Mouse (Mus musculus): Measurements from ENCODE around the gene Ulk4.
A peak's percentile ranks its signal among the peaks of the same experiment; 100 is the strongest.

The Ulk4 gene

DNA sequence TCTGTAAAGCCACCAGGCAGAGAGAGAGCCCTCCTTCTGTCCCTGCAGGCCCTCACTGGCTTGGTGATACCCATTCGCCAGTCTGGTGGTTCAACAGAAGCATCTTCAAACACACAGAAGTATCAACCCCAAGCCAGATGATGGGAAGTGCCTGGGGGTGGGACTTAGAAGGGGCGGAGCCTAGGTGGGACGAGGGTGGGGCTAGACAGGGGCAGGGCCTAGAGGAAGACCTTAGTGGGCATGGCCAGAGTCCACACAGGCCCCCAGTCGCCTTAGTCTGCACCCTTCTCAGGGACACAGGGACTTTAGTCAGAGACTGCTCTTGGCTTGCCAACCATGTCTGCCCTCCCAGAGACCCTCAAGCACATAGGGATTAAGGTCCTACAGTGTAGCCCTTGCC, 265.5 kb downstream of the Ulk4 start:
- DNase-seq: no peak

DNA sequence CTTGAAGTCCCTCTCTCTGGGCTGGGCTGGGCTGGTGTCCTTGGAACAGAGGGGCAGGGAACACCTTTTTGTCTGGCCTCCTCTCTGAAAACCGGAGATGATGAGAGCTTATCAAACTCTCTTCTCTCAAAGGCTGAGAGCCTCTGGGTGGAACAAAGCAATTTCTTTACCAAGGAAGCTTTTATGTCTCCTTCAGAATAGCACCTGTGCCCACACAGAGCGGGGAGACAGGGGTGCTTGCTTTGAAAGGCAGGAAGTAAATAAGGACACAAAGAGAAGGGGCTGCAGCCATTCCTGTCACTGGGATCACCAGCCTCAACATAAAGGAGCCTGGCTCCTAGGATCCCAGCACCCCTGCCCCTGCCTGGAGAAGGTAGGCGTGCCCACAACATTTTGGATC, 266.5 kb downstream of the Ulk4 start:
- no peak for DNase-seq

DNA sequence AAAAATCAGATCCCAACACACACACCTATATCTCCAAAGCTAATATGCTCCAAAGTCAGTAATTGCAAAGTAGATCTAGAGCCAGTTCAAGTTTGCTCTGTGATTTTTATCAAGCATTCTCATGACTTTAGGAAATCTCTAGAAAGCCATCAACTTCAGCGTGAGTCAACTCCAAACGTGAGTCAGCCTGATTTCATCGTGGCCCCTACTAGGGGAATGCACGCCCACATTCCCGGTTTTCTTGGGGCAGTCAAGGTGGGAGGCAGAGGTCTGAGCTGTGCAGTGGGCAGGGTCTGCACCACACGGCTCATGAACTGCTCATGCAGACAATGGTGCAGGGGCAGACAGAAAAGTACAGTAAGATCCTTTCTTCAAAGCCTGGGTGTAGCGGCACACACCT, 271.0 kb downstream of the Ulk4 start:
- DNase-seq: no peak

DNA sequence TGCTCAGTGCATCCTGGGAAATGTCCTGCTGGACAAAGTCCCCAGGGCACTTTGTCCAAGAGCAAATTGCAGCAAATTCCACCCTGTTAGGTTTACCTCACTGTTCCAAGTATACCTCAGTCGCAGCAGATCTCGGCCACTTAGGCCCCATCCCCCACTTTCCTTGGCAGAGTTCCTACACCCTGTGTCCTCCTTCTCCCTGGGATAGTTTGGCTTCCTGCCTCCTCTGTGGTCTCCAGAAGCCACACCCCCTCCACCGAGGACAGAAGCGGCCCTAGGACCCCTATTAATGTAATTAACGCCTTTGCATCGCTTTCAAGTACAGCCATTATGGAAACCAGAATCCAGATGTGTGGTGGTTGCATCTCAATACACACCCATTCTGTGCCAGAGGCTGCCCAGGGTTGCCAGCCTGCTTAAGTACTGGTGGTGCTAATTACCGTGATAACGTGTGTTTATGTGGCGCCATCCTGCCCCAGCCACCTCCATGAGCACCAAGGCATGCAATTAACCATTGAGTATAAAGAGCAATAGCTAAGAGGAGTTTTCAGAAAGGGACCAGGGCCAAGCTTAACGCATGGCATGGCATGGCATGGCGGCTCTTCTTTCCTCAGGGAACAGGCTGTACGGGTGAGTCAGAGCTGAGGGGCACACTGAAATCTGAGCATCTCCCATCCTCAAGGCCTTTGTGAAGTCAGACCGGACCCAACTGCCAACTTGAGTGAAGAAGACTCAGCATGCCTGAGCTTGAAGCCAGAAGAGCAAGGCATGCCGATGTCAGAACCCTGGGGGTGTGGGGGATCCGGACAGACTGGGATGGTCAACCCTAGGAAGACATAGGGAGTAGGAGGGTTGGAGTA, 275.1 kb downstream of the Ulk4 start:
- DNase-seq: peak in 1 of 2 experiments; percentile 22

DNA sequence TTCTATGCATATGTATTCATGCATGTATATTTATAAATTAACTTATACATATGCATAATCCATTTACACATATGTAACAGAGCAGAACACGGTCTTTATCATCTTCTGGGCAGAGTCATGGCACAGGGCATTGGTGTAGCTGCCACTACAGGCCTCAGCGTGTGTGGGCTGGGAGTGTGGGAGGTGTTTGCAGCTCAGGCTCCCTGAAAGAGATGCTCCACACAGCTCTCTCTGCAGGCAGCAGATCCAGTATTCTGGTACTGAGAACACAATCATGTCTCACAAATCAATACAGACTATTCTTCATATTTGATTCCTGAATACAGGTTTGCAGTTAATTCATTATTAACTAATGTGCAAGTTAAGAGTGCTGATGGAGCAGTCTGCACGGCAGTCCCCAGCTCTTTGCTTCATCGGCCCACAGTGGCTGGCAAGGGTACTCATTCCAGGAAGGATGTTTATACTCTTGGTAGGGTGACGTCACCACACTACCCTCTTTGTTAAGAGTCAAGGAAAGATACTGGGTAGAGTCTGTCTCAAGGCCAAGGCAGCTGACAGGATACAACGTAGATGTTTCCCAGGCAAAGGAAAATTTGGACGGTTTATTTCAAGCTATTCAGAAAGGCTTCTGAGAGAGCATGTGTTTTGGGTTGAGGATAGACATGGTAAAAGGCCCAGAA, 276.2 kb downstream of the Ulk4 start:
- no peak for DNase-seq

DNA sequence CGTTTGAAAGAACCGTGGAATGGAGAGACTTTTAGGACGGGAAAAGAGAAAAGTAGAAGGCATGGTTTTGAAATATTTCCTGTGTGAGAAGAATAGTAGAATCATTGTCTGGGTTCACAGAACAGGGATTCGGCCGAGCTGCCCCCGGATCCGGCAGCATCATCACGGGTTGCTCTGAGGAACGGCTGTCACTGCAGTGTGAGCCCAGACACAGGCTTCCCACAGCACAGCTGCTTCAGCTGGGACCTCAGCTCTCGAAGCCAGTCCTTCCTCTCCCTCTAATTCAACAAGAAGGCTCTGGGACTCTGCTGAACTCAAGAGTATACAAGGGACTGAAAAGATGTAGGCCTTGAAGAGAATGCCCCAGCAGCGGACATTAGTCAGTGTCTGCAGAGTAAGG, 278.3 kb downstream of the Ulk4 start:
- no peak for DNase-seq

DNA sequence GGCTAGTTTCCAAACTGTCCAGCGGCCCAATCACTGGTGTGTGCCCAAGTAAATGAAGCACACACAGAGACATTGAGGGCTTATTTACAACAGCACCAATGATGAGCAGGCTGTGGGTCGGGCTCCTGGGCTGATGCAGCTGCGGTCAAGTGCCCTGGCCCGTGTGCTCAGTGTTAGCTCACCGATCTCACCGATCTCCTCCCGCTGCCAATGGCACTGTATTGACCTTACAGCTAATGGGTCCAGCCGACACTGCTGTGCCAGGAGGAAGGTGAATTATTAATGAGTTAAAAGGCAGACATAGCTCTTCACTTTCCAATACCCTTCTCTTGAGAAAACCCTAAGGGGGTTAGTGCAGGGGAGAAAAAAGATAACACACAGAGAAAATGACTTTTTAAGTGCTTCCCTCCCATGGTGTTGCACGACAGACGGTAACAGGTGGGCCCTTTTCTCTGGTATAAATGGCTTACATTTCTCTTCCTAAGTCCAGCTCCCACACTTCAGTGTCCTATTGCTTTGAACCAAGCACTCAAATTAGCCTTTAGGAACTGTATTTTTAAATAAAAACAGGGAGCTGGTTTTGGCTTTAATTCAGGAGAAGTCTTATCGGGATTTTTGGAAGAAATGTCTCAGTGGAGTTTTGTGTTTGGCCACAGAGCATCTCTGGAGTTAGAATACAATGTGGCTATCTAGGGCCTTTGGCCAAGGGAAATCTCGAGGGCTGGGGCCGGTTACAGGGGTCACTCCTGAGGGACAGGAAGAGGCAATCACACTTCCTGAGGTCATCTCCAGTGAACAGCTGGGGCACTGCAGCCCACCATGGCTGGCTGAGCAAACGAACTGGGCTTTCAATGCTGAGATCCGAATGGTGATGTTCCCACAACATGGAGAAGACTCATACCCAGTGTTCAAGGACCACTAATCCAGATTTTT, 282.5 kb downstream of the Ulk4 start:
- DNase-seq: no peak

DNA sequence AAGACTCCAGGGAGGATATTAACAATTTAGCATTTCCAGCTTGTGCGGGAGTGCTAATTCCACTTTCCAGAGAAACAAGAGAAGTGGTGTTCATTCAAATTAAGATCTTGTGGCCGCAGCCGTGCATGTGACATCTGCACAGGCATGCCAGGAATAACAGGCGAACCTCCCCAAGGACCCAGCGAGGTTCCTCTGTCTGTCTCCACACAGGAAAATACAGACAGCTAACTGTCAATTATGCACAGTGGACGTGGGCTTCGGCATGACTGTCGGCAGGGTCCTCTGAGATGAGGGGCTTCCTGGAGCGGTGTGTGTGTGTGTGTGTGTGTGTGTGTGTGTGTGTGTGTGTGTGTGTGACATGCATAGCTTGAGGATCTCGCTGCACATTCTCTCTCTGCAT, 284.0 kb downstream of the Ulk4 start:
- no peak for DNase-seq

DNA sequence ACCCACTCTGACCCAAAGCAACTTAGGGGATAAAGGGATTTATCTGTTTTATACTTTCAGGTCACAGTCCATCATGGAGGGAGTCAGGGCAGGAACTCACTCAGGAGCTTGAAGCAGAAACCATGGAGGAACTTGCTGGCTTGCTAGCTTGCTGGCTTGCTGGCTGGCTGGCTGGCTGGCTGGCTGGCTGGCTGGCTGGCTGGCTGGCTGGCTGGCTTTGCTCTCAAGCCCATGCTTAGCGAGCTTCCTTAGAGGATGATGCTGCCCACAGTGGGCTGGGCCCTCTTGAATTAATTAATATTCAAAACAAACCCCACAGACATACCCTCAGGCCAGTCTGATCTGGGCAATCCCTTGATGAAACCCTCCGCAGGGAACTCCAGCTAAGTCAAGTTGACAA, 285.2 kb downstream of the Ulk4 start:
- no peak for DNase-seq

DNA sequence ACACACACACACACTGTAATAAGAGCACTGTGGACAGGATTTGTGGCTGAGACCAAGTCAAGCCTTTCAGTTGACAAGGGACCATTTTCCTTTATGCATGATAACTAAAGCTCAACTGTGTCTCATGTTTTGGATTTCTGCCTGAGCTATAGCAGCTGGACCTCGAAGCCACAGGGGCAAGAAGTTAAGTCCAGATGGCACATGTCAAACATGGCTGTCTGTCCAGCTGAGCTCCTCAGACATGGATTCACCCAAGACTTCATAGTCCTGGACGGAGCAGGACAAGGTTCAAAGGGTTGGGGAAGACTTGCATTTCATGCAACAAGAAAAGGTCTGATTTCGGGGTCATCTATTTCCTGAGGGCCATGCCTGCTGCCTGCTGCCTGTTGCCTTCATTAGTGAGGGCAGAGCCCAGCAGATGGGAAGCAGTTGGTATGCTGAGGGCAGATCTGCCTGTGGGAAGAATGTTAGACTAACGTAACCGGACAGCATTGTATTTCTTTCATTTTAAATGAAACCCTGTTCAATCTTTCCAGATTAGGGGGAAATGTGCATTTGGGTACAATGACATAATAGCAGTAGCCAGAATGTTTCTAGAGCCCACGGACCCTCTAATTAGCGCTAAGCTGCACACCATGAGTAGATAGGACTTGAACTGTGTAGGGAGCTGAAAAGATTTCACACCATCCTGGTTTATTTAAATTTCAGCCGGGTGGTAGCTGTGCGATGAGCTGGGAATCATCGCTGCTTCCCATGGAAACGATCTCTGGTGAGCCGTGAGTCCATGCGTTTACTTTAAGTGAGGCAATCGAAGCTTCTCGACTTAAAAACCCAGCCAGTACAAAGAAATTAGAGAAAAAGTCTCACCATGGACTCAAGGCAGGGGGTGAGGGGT, 286.9 kb downstream of the Ulk4 start:
- no peak for DNase-seq

DNA sequence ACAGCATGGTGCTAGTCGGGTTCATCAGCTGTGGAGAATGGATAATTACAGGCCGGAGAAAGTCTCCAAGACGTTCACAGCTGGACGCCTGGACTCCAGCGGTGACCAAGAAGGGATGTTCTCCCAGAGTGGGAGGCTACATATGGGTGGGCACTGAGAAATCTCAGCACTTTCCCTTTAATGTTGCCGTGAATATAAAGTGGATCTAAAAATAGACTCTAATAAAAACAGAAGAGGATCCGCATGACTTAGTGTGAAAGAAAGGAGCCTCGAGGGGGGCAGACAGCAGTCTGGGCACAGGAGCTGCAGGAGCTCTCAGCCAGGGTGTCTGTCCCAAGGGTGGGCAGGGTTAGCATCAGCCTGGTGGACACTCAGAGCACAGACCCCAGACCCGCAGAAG, 288.9 kb downstream of the Ulk4 start:
- peak in 1 of 2 experiments; percentile 14 for DNase-seq

DNA sequence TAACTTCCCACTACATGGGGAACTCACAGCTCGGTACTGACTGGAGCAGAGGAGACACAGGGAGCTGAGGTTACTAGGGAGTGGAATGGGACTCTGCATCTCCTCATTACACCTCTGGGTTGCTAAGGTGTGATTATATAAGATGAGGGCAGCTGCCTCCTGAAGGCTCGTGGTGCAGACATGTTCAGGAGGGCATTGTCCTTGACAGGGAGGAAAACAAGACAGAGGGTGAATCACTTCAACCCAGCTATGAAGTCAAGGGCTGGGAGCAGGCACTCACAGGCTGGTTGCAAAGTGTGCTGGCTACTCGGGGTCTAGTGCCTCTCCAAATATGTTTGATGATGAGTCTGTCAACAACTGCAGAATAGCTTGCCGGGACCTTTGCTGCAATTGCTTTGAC, 290.0 kb downstream of the Ulk4 start:
- DNase-seq: no peak

DNA sequence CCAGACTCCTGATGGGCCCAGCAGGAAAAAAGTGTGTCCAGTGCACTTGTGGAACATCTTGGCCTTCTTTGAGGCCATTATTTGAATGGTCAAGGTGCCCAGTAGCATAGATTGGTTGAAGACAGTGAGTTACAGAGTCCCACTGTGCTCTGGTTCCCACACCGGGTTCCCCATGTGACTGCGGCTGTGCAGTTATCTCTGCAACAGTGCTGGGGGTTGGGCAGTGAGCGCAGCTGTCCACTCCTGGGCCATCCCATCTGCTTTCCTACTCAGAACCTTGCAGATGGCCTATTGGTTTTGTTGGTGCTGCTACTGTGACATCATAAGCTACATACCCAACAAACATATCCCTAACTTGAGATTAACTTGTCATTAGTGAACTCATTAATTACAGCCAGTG, 290.7 kb downstream of the Ulk4 start:
- DNase-seq: no peak

DNA sequence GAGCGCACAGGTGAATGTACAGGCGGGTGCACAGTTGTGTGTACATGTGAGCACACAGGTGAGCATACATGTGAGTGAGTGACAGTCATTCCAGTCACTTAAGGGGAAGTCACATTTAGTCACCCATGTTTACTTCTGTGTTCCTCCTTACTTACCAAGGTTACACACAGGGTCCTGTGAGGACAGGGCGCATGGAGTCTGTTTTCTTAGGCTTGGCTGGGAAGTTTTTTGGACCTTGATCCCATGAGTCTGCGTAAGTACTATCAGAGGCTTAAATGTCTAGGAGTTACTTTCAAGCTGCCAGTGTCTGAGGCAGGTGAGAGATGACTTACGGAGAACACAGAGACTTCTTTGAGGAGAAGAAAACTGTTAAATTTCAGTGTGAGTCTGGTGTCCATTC, 291.5 kb downstream of the Ulk4 start:
- no peak for DNase-seq

DNA sequence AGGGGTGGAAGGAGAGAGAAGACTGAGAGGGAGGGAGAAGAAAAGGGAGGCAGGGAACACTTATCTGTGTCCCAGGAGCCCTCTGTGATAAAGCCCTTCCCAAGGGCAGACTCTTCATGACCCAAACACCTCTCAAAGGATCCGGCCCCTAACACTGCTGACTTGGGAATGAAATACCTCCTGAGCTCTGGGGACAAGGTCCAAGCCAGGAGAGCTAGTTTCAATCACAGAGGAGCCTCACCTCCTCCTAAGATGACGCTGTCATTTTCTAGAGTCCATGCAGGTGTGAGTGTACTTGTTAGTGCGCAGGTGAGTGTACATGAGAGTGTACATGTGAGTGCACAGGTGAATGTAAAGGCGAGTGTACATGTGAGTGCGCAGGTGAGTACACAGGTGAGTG, 292.0 kb downstream of the Ulk4 start:
- no peak for DNase-seq

DNA sequence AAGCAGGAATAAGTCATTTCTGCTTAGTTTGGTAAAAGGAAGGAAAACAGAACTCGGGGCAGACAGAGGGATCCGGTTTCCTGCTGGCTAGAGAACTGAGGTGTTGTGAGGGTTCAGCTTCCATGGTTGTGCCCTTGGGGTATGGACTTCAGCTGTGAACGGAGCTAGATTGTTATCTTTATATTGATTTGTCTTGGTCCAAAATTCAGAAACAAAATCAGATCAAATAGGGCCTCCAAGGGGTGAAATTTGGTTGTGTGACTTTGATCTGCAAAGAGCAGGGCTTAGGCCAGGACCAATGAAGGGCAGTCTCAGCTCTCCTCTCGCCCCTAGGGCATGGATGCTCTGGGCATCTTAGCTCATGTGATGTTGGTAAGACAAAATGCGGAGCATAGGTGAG, 292.5 kb downstream of the Ulk4 start:
- no peak for DNase-seq

DNA sequence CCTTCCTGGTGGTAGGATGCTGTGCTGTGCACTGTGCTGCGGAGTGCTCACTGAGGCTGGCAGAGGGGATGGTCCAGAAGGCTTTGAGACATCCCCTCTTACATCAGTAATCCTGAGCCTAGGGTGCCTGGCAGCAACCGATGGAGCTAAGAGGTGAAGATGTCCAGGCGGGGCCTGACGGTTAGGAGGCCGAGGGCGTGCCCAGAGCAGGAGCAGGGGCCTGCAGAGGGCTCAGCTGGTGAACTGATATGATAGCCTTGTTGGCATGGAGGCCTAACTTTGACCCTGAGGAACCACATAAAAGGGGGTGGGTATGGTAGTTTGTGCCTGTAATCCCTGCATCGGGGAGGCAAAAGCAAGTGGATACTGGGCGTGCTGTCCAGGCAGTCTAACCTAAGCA, 293.1 kb downstream of the Ulk4 start:
- no peak for DNase-seq

DNA sequence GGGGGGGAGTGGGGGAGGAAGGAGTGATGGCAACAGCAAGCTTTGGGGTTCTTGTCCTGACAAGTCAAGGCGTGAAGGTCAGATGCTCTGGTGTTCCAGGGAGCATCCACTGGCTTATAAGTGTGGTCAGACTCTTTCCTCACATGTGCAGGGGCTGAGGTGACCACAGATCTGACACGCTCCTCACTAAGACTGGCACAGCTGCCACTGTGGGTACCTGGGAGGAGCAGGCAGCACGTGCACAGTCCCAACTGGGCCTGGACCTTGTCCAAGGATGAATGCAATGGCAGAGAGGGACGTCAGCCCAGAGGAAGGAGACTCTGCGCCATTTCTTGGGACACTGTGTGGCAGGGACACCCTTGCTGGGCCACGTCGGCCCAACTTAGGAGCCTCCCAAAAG, 295.2 kb downstream of the Ulk4 start:
- no peak for DNase-seq

DNA sequence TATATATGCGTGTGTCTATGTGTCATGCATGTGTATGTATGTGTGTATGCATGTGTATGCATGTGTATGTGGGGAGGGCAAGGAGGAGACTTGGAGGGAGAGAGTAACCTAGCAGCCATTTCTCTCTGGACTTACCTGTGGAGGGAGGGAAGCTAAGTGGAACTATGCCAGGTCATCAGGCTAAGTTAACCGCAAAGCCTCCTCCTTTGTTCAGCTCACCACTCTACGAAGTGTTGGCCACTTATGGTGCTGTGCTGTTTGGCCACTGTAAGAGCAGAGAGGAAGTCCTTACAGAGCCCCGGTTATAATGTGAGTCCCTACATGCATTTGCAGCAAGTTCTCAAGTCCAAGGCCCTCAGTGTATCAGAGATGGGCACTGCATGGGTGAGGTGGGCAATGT, 300.1 kb downstream of the Ulk4 start:
- no peak for DNase-seq

DNA sequence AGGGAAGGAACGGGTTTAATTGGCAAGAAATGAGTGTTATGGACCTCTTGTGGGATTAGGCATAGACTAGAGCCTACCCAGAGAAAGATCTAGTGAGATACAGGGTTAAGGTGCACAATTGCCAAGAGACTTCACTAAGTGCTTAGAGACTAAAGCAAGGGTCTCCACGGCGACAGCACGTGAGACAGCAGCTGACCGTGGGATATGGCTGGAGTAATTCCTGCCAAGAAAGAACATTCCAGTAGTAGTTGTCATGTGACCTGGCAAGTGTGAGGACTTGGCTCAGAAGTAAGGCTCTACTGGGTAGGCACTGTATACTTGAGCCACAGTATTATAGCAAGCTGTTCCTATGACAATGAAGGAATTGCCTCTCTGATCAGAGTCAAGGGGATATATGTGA, 300.8 kb downstream of the Ulk4 start:
- no peak for DNase-seq

DNA sequence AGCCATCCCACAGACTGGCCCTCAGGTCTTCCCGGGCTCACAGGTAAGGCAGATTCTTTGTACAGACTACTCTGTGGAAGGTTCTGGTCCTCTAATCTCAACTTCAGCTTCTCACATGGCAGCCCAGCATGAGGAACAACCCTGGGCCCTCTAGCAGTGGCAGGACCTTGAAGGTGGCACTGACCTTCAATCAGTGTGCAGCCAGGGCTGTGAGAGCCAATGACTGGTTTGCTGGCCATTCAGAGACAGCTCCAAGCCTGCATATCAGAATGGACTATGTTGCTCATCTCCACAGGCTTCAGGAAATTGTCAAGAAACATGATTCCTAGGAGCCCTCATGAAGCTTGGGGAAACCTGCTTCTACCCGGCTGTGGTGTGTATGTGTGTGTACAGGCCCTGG, 302.8 kb downstream of the Ulk4 start:
- no peak for DNase-seq

DNA sequence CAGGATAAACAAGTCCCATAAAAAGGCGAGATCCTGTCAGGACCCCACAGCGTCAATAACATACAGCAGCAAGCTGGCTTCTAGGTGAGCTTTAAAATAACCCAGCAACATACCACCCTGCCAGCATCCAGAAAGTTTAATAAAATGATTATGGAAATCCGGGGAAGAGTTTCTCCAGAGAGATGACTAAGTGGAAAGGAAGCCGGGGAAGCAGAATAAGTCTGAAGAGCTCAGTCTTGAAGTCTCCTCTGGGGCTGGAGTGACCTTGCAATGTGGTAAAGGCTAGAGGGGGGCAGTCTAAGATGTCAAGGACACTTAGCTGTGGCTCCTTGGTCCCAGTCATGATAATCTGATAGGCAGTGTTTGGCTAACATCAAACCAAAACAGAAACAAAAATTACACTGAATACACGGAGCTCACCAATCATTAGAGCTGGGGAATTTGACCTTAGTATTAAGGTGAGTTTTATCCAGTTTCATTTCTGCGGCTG, 303.9 kb downstream of the Ulk4 start:
- DNase-seq: no peak
